23 mouse cellular contexts compared by ENCODE assay signal in genomic region chr5:54281121-54281520, GRCm38 (mm10).
DNase-seq lines count a peak whose midpoint lies in the region; ATAC-seq lines count a peak whose summit lies in the region.
"Had no signal": no experiment of that assay in that cellular context is flagged by ENCODE, and none has a peak within 500 bp of the region (broad histone marks: within the 10 kb centered on the region; RNA-seq: fewer than 3 reads in every experiment).

No protein-coding gene starts in this region.

- no peak overlapping the region for H3K27ac ChIP-seq in kidney, embryonic 15.5 days
- H3K27ac ChIP-seq in limb, embryonic 12.5 days = no peak overlapping the region
- H3K27ac ChIP-seq in liver, embryonic 12.5 days = no peak overlapping the region
- H3K27ac ChIP-seq: forebrain, embryonic 13.5 days; hindbrain, embryonic 15.5 days; midbrain, embryonic 12.5 days; stomach, postnatal 0 days had no signal

- DNase-seq in embryo, embryonic 11 days = peak; percentile 38
- no peak for DNase-seq in embryo, embryonic 10 days (ENCODE audit: low spot score)
- peak; percentile 42 for DNase-seq in embryo, embryonic 11.5 days (ENCODE audit: low read depth, low spot score)
- DNase-seq in cerebellum, postnatal 36 days = no peak
- no peak for DNase-seq in heart, adult 18-20 months
- DNase-seq: adrenal gland, adult 2 months; cerebellum, adult 9-11 months; gastrocnemius, postnatal 25 days; heart, postnatal 14 days; layer of hippocampus, adult 9-11 months; liver; lung, embryonic 14.5 days; lung, postnatal 4 days; right cerebral cortex, postnatal 14 days; thymus, postnatal 36 days had no signal

- no peak overlapping the region for H3K4me2 ChIP-seq in kidney, embryonic 15.5 days
- no peak overlapping the region for H3K4me2 ChIP-seq in limb, embryonic 12.5 days
- no peak overlapping the region for H3K4me2 ChIP-seq in liver, embryonic 12.5 days
- H3K4me2 ChIP-seq: forebrain, embryonic 13.5 days; heart, embryonic 11.5 days; hindbrain, embryonic 15.5 days; lung, embryonic 14.5 days; midbrain, embryonic 12.5 days had no signal

- no peaks in the 10 kb centered on the region for H3K4me1 ChIP-seq in kidney, embryonic 15.5 days
- peaks cover 13% of the 10 kb centered on the region for H3K4me1 ChIP-seq in limb, embryonic 12.5 days (replicated peaks)
- no peaks in the 10 kb centered on the region for H3K4me1 ChIP-seq in liver, embryonic 12.5 days
- H3K4me1 ChIP-seq: forebrain, embryonic 13.5 days; midbrain, embryonic 12.5 days had no signal

- WGBS in kidney, embryonic 15.5 days = 38% methylated on average over 4 of the region's 4 CpGs
- WGBS in limb, embryonic 12.5 days = 9% methylated on average over 4 of the region's 4 CpGs
- WGBS in liver, embryonic 12.5 days (ENCODE audit: insufficient replicate concordance) = 61% methylated on average over 4 of the region's 4 CpGs

- H3K9me3 ChIP-seq in kidney, embryonic 15.5 days (replicated peaks) = no peaks in the 10 kb centered on the region
- no peaks in the 10 kb centered on the region for H3K9me3 ChIP-seq in limb, embryonic 12.5 days
- no peaks in the 10 kb centered on the region for H3K9me3 ChIP-seq in liver, embryonic 12.5 days (replicated peaks)
- H3K9me3 ChIP-seq: forebrain, embryonic 13.5 days; hindbrain, embryonic 15.5 days; midbrain, embryonic 12.5 days had no signal

- H3K27me3 ChIP-seq in kidney, embryonic 15.5 days = no peaks in the 10 kb centered on the region
- H3K27me3 ChIP-seq in limb, embryonic 12.5 days = no peaks in the 10 kb centered on the region
- no peaks in the 10 kb centered on the region for H3K27me3 ChIP-seq in liver, embryonic 12.5 days (replicated peaks)
- H3K27me3 ChIP-seq: forebrain, embryonic 13.5 days; hindbrain, embryonic 15.5 days; midbrain, embryonic 12.5 days had no signal

- no peak overlapping the region for H3K4me3 ChIP-seq in kidney, embryonic 15.5 days (replicated peaks)
- no peak overlapping the region for H3K4me3 ChIP-seq in limb, embryonic 12.5 days (replicated peaks)
- H3K4me3 ChIP-seq in liver, embryonic 12.5 days = no peak overlapping the region
- H3K4me3 ChIP-seq: forebrain, embryonic 13.5 days; hindbrain, embryonic 15.5 days; midbrain, embryonic 12.5 days had no signal

- H3K36me3 ChIP-seq in kidney, embryonic 15.5 days = no peaks in the 10 kb centered on the region
- no peaks in the 10 kb centered on the region for H3K36me3 ChIP-seq in limb, embryonic 12.5 days
- H3K36me3 ChIP-seq in liver, embryonic 12.5 days = no peaks in the 10 kb centered on the region
- H3K36me3 ChIP-seq: hindbrain, embryonic 15.5 days; midbrain, embryonic 12.5 days had no signal

- peak; percentile 86 for ATAC-seq in kidney, embryonic 15.5 days (replicated peaks; ENCODE audit: low FRiP score)
- peak; percentile 94 for ATAC-seq in limb, embryonic 12.5 days (ENCODE audit: insufficient number of reproducible peaks, insufficient read depth, low FRiP score, low TSS enrichment, low read depth)
- ATAC-seq in liver, embryonic 12.5 days = no peak
- ATAC-seq: forebrain, embryonic 13.5 days had no signal

- H3K9ac ChIP-seq in kidney, embryonic 15.5 days = no peak overlapping the region
- H3K9ac ChIP-seq in limb, embryonic 12.5 days (replicated peaks) = no peak overlapping the region
- H3K9ac ChIP-seq in liver, embryonic 12.5 days = no peak overlapping the region
- H3K9ac ChIP-seq: forebrain, embryonic 13.5 days; hindbrain, embryonic 15.5 days; lung, embryonic 14.5 days; midbrain, embryonic 12.5 days had no signal

Comparison
In these comparisons a context has a peak if more than half of its experiments do, and no peak if none do; other contexts are left out.
1. DNase-seq: peak in embryo, embryonic 11 days (single experiment) and embryo, embryonic 11.5 days (single experiment); none in embryo, embryonic 10 days (single experiment), cerebellum, postnatal 36 days (0 of 2) and heart, adult 18-20 months (0 of 2).